Mouse (Mus musculus): ENCODE data around the gene Sftpa1. TPM values are rescaled to one million over a fixed set of nuclear protein-coding genes. Genes with fewer than 3 reads are reported as not detected.
A peak's percentile ranks its signal among the peaks of the same experiment; 100 is the strongest.

Sftpa1 gene
- total and polyA plus RNA-seq, 2 experiments from 2014 or later = not detected

DNA sequence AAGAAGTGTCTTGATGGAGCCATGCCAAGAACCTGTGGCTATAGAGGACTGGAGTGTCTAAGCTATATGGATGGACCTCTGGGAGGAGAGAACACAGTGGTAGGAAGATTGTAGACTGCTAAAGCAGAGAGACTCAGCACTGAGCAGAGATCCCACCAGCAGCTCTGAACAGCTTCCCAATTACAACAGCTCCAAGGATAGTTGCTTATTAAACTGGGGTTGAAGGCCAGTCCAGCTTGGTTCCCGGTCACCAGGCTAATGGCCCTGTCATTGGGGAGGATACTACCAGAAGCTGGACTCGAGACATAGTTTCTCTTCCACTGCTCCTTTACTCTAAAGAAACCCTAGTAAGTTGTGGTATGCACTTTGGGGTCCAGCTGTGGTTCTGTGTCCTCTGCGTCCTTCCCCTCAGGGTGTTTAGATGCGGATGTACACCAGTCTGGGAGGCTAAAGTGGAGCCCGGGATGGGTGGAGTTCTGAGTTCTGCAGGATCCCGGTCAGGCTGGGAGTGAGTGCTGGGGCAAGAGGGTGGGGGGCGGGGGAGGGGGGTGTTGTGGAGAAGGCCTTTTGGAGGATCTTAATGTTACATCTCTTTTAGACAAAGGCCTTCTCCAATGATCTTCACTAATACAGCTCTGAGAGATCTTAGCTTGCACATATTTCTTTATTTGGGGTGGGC is 19.8 kb downstream of the Sftpa1 start, which contains the start of gene Mbl1:
Mbl1 (plus strand) TSS at position 239 of the 679 bp plus-strand sequence.
- H3K4me2 ChIP-seq (ENCODE audit: low read depth) = no peak within 1 kb of the TSS
- TF ChIP-seq CTCF (IDR thresholded peaks at IDR 0.05; ENCODE audit: low read depth) = no peak
- no peak for ATAC-seq
- no peaks in the 10 kb centered on the region; the same call in 1 of the 2 replicates for H3K9me3 ChIP-seq (ENCODE audit: low read length)
- no peak within 1 kb of the TSS for H3K4me3 ChIP-seq (ENCODE audit: low read depth, low read length)
- H3K36me3 ChIP-seq (ENCODE audit: insufficient read depth) = no peaks in the 10 kb centered on the region
- no peak within 1 kb of the TSS for H3K9ac ChIP-seq
- WGBS = 91% methylated on average over 7 of the region's 7 CpGs
- no peak within 1 kb of the TSS for H3K27ac ChIP-seq (ENCODE audit: low read depth, low read length)
- no peak for DNase-seq
- no peaks in the 10 kb centered on the region for H3K4me1 ChIP-seq (ENCODE audit: insufficient read depth)
- no peaks in the 10 kb centered on the region for H3K27me3 ChIP-seq (ENCODE audit: insufficient read depth, low read length)

DNA sequence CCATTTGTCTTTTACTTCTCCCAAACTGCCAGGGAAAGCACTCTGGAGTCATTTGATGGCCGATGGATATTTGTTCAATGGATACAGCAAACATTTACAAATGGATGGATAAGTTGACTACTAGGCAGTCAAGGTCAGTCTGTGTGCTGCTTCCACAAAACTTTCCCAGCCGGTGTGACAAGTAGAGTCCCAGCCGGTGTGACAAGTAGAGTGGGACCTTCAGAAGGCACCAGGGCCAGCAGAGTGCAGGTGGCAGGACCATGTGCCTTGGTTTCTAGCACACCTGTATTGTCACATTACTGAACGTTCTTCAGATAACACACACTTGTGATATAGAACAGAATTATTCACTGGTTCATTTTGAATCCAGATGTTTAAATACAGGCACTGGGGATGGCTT is 28.5 kb downstream of the Sftpa1 start:
- no peak overlapping the region for H3K9ac ChIP-seq
- no peak for TF ChIP-seq CTCF (IDR thresholded peaks at IDR 0.05; ENCODE audit: low read depth)
- H3K36me3 ChIP-seq (ENCODE audit: insufficient read depth) = no peaks in the 10 kb centered on the region
- H3K4me3 ChIP-seq (ENCODE audit: low read depth, low read length) = no peak overlapping the region
- H3K27ac ChIP-seq (ENCODE audit: low read depth, low read length) = no peak overlapping the region
- no peaks in the 10 kb centered on the region for H3K27me3 ChIP-seq (ENCODE audit: insufficient read depth, low read length)
- 84% methylated on average over 4 of the region's 4 CpGs for WGBS
- H3K4me1 ChIP-seq (ENCODE audit: insufficient read depth) = no peaks in the 10 kb centered on the region
- no peaks in the 10 kb centered on the region for H3K9me3 ChIP-seq (ENCODE audit: low read length)
- ATAC-seq (no peak), DNase-seq (no peak)
- no peak overlapping the region for H3K4me2 ChIP-seq (ENCODE audit: low read depth)

DNA sequence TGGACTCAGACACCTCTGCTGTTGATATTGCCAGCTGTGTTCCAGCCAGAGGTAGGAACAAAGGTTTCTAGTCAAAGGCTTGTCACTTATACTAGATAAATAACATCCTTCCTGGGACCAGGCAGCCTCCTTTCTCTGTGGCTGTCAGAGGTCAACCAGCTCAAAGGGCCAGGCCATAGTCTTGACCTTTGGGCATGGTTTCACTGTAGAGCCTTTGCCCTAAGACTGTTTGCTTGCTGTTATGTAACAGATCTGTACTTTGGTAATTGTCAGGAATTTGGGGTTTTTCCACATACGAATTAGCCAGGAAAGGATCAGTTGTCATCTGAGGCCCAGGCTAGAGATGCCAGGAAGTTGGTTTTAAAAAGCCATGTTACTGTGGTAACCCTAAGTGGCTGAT is 29.2 kb downstream of the Sftpa1 start:
- 64% methylated on average over 1 of the region's 1 CpGs for WGBS
- H3K27me3 ChIP-seq (ENCODE audit: insufficient read depth, low read length) = no peaks in the 10 kb centered on the region
- H3K4me2 ChIP-seq (ENCODE audit: low read depth) = no peak overlapping the region
- DNase-seq (no peak), ATAC-seq (no peak)
- H3K4me1 ChIP-seq (ENCODE audit: insufficient read depth) = no peaks in the 10 kb centered on the region
- H3K9ac ChIP-seq = no peak overlapping the region
- no peak overlapping the region for H3K27ac ChIP-seq (ENCODE audit: low read depth, low read length)
- H3K36me3 ChIP-seq (ENCODE audit: insufficient read depth) = no peaks in the 10 kb centered on the region
- no peaks in the 10 kb centered on the region for H3K9me3 ChIP-seq (ENCODE audit: low read length)
- no peak overlapping the region for H3K4me3 ChIP-seq (ENCODE audit: low read depth, low read length)
- no peak for TF ChIP-seq CTCF (IDR thresholded peaks at IDR 0.05; ENCODE audit: low read depth)

DNA sequence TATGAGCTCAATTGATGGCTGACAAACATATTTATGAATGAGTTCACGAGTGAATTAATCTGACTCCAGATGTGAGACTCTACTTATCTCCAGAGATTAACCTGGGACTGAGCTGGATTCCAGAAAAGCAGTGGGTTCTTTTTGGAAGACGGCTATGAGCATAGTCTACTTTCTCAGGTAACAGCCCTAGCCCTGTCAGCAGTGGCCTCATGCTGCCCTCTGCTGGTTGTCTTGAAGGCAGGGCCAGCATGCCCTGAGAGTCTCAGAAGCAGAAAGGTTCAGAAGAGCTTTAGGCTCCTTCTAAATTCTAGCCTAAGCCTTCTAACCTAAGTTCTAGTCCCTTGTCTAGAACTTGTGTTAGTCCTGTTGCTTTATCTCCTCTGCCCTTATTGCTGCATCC is 31.1 kb downstream of the Sftpa1 start:
- Histone ChIP-seq H3K27ac (ENCODE audit: low read depth, low read length) (no peak overlapping the region), H3K4me1 (ENCODE audit: insufficient read depth) (no peaks in the 10 kb centered on the region), H3K4me3 (ENCODE audit: low read depth, low read length) (no peak overlapping the region), H3K9me3 (ENCODE audit: low read length) (no peaks in the 10 kb centered on the region), H3K4me2 (ENCODE audit: low read depth) (no peak overlapping the region), H3K36me3 (ENCODE audit: insufficient read depth) (no peaks in the 10 kb centered on the region), H3K27me3 (ENCODE audit: insufficient read depth, low read length) (no peaks in the 10 kb centered on the region), H3K9ac (no peak overlapping the region)
- peak; percentile 55 for TF ChIP-seq CTCF (IDR thresholded peaks at IDR 0.05; ENCODE audit: low read depth)
- 24% methylated on average over 2 of the region's 2 CpGs for WGBS
- DNase-seq = peak; percentile 3
- ATAC-seq = no peak

DNA sequence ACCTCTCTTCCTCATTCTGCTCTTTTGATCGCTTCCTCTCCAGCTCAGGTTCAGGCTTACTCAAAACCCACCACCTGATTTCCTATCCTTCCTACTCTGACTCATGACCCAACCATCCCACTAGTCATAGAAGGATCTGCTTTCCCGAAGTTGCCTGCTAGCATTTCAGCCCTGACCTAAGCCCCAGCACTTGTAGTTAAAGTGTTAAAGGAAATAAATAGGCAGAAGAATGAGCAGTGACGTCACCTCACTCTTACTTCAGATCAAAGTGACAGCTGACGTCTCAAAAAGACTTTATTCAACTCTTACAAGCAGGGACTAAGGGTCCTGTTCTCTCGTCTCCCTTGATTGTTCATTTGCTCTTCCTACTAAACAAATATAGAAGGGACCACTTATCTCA is 35.7 kb downstream of the Sftpa1 start:
- Histone ChIP-seq H3K4me2 (ENCODE audit: low read depth) (no peak overlapping the region), H3K9me3 (ENCODE audit: low read length) (no peaks in the 10 kb centered on the region), H3K27ac (ENCODE audit: low read depth, low read length) (no peak overlapping the region), H3K27me3 (ENCODE audit: insufficient read depth, low read length) (no peaks in the 10 kb centered on the region), H3K9ac (no peak overlapping the region), H3K4me1 (ENCODE audit: insufficient read depth) (no peaks in the 10 kb centered on the region), H3K36me3 (ENCODE audit: insufficient read depth) (no peaks in the 10 kb centered on the region), H3K4me3 (ENCODE audit: low read depth, low read length) (no peak overlapping the region)
- TF ChIP-seq CTCF (IDR thresholded peaks at IDR 0.05; ENCODE audit: low read depth) = no peak
- DNase-seq = no peak
- no peak for ATAC-seq
- 46% methylated on average over 5 of the region's 5 CpGs for WGBS

DNA sequence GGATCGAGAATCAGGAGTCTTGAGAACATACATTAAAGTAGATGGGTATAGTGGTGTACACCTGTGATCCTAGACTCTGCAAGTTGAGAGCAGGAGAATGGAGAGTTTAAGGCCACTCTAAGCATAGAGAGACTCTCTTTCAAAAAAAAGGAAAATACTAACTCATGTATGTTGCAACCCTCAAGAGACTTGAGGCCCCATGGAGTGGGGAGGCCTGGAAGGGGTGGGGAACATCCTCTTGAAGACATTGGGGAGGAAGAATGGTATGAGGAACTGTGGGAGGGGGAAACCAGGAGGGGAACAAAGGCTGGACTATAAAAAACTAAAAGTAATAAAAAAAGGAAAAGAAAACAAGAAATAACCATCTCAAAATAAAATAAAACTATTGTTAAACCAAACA is 37.0 kb downstream of the Sftpa1 start:
- H3K36me3 ChIP-seq (ENCODE audit: insufficient read depth) = no peaks in the 10 kb centered on the region
- DNase-seq (no peak), ATAC-seq (no peak)
- no peak overlapping the region for H3K27ac ChIP-seq (ENCODE audit: low read depth, low read length)
- no peak overlapping the region for H3K4me3 ChIP-seq (ENCODE audit: low read depth, low read length)
- no peak overlapping the region for H3K4me2 ChIP-seq (ENCODE audit: low read depth)
- TF ChIP-seq CTCF (IDR thresholded peaks at IDR 0.05; ENCODE audit: low read depth) = no peak
- no peaks in the 10 kb centered on the region for H3K9me3 ChIP-seq (ENCODE audit: low read length)
- H3K27me3 ChIP-seq (ENCODE audit: insufficient read depth, low read length) = no peaks in the 10 kb centered on the region
- H3K4me1 ChIP-seq (ENCODE audit: insufficient read depth) = no peaks in the 10 kb centered on the region
- H3K9ac ChIP-seq = no peak overlapping the region
- 88% methylated on average over 1 of the region's 1 CpGs for WGBS

DNA sequence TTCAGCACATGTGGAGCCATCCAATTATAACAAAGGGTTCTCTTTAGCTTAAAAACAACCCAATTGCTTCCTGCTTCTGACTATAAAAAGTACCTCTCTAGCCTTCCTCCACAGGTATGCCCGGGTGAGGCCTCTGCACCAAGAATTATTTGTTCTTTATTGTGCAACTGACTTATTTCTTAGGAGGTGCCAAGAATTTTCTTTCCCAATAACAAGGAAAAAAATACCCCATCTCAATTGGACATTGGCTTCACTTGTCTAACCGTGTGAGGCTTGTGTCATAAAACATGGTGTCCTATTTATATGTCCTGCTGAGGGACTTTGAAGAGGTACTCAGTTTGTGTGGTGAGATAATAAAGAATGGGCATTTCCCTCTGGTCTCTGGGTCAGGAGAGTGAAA is 38.9 kb downstream of the Sftpa1 start:
- DNase-seq (no peak), ATAC-seq (no peak)
- no peak for TF ChIP-seq CTCF (IDR thresholded peaks at IDR 0.05; ENCODE audit: low read depth)
- Histone ChIP-seq H3K27me3 (ENCODE audit: insufficient read depth, low read length) (no peaks in the 10 kb centered on the region), H3K4me1 (ENCODE audit: insufficient read depth) (no peaks in the 10 kb centered on the region), H3K9me3 (ENCODE audit: low read length) (no peaks in the 10 kb centered on the region), H3K4me3 (ENCODE audit: low read depth, low read length) (no peak overlapping the region), H3K36me3 (ENCODE audit: insufficient read depth) (no peaks in the 10 kb centered on the region), H3K9ac (no peak overlapping the region), H3K27ac (ENCODE audit: low read depth, low read length) (no peak overlapping the region), H3K4me2 (ENCODE audit: low read depth) (no peak overlapping the region)
- WGBS = 85% methylated on average over 2 of the region's 2 CpGs
